Mouse (Mus musculus) embryonic fibroblast, embryonic 13.5 days (primary cell): ENCODE data around the gene Polr3h.

Experiments
- CTCF ChIP-seq: IDR thresholded peaks from 2 replicates; pipeline ENCODE4 v1.5.1; 2011; ENCODE audit warnings: mild to moderate bottlenecking, control low read depth, low read length, moderate library complexity, borderline replicate concordance; ENCODE audit not compliant: insufficient read depth
- POLR2A ChIP-seq: IDR thresholded peaks from 2 replicates; pipeline ENCODE4 v1.6.1; 2011; ENCODE audit warnings: low read depth, mild to moderate bottlenecking, control low read depth, low read length, moderate library complexity

DNA sequence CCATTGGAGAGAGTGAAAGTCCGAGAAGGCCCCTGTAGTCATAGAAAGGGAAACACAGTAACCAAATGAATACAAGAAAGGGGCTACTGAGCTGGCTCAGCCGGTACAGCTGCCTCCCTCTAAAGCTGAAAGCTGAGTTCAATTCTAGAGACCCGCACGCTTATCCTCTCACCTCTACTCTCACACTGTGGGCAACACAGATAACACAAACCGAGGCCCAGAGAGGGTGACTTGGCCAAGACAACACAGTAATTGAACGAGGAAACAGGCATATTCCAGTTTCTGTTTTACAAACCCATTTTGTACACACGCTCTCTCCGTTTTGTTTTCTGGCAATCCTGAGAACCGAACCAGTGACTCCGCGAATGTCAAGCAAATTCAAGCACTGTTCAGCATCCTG lies 1.1 kb downstream of the Polr3h start:
- TF ChIP-seq POLR2A (no peak), CTCF (no peak)
